Mouse (Mus musculus): Measurements from ENCODE around the gene Mrrf.

Mrrf gene

DNA sequence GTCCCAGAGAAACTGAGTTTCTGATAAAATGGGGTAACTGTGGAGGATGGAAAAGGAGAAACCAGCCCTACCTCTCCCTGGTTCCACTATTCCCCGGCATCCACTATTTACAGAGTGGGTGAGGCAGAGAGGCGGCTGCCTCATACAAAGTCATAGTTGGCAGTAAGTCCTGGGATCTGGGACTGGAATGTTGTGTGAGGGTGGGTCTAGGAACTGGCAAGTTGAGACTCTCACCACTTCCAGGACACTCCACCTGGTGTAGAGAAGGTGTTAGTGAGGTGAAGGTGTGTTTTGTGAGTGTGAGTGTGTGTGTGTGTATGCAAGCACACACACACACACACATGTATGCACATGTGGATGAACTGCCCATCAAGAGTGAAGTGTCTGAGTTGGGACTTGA lies 64.6 kb downstream of the Mrrf start:
- no peak for DNase-seq (ENCODE audit: low read depth, low spot score)

DNA sequence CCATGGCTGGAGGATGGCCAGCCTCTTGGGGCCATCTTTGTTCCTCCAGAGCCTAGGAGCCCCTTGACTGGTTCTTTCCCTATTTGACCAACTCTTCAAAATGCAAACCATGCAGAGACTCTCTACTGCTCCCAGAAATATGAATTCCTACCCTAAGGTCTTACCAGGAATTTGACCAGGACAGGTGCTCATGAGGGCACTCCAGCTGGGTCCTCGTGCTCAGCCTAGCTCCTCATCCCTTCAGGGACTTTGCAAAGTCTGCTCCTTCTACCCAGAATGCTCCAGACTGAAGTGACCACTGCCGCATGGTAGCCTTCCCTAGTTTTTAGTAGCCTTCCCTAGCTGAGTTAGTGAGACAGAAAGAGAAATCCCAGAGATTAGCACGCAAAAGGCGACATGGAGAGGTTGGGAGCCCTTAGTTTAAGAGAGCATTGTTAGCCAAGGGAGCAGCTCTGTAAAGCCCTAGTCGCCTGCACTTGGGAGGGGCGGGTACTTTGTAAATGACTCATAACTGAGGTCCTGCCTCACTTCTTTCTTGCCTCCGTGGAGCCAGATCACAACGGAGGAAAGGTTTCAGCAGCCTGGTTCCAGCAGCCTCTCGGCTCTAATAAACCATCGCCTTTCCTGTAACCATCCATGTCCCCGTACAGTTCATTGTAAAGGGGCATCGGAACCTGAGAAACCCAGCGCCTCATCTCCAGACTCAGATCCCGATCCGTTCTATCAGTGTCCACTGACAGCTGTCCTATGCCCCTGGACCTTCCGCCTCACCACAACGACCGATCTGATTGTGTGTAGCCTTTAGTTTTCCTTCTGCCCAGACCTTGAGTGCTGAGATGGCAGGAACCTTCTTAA lies 65.8 kb downstream of the Mrrf start:
- DNase-seq (ENCODE audit: low read depth, low spot score), result peak; percentile 13

DNA sequence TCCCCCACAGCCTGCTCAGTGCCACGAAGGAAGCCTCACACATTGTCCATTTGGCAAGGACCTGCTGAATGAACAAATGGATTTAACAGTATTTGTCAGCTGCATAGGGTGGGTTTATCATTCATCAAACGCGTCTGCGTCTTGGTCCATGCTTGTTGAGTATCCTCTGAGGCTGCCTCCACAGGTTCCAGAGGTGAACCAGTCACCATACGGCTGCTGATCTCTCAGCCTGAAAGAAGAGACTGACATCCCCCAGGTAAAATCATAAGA lies 66.4 kb downstream of the Mrrf start:
- no peak for DNase-seq (ENCODE audit: low read depth, low spot score)

DNA sequence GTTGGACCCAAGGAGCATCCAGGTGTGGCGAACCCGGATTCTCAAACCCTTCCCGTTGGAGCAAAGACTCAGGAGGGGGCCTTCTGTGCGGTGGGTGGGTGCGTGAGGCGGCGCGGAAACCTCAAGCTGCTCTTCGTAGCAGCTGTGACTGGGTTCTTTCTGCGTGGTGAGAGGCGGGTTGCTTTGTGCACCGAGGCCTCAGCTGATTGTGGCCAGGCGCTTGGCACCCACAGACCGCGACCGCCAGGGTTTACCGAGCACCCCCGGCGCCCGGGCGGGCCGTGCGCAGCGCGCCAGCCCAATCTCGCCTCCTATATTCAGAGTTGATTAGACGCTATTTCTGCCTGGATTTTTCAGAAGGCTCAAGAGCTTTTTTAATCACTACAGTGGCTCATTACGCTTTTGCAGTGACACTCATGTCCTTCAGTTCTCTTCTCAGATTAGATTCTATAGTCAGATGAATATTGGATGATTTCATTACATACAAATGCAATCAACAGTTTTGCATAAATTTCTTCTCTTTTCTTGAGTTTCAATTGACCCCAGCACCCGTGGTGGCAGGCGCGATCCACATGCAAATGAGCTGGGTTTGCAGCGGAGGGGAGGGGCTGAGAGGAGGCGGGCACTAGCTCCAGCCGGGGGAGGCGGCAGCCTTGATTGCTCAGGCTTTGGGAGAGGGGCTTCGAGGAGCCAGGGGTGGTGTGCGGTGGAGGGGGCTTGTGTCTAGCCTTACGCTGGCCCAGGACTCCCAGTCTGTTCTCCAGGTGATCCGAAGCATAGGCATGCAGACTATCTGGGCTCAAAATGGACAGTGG lies 67.0 kb downstream of the Mrrf start:
- peak; percentile 37 for DNase-seq (ENCODE audit: low read depth, low spot score)

DNA sequence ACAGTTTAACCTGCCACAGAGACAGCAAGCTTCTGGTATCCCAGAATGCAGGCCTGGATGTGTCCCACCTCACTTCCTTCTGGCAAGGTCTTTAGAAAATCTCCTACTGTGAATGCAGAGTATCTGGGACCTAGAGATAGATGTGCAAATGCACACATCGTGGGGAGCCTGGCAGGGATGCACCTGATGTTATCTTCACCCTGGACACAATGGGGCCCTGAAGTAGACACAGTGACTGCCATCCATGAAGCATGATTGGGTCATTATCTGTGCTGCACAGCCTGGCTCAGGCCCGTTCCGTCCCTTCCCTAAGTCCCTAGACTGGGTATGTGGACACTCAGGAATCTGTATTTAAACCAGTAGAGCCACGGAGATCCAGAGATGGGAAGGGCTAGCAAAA lies 68.4 kb downstream of the Mrrf start:
- DNase-seq (ENCODE audit: low read depth, low spot score), result no peak

DNA sequence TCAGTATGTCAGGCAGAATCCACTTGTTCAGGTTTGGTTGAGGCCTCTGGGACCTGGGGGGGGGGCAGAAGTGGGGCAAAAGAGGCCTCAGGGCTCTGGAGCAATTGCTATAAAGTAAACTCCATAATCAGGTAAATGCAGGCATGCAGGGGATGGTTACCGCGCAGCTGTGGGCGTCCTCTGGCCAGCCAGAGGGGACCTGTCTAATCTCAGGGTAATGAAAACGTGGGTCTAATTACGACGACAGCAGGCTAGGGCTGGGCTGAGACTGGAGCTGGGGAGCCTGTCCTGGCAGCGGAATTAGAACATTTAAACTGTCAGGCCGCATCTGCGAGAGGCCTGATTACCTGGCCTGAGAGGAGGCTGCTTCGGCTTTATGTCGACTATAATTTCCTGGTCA lies 70.9 kb downstream of the Mrrf start:
- DNase-seq (ENCODE audit: low read depth, low spot score), result no peak

DNA sequence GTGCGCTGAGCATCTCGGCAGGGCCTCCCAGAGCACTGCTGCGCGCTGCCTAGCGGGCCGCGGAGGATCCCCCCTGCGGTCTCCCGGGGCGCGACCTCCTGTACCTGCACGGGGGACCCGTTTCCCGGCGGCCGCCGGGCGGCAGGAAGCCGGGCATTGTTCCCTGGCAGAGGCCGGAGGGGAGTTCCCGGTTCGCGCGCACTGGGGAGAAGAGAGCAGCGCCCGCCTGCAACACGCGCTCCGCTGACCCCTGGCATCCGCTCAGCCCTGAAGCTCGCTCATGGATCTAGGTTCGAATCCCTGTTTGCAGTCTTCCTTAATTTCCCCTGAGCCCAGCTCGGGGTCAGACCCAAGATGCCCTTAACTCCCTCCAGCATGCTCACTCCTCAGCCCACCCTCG lies 74.6 kb downstream of the Mrrf start:
- no peak for DNase-seq (ENCODE audit: low read depth, low spot score)

DNA sequence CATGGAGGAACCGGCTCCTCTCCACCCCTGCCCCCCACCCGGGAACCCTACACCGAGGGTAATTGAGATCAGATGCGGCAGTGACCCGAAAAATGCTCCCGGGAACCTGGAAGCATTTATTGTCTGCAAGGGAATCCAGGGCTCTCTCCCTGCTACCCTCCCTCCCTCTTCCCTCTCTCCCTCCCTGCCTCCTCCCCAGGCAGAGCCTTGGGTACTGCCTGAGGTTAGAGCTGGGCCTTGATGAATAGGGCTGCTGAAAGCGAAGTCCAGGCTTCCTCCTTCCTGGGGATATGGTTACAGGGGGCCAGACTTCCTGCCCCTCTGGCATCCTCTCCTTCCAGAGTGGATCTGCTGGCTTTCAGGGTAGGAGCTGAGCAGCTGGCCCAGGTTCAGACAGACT lies 75.6 kb downstream of the Mrrf start:
- DNase-seq (ENCODE audit: low read depth, low spot score), result no peak

DNA sequence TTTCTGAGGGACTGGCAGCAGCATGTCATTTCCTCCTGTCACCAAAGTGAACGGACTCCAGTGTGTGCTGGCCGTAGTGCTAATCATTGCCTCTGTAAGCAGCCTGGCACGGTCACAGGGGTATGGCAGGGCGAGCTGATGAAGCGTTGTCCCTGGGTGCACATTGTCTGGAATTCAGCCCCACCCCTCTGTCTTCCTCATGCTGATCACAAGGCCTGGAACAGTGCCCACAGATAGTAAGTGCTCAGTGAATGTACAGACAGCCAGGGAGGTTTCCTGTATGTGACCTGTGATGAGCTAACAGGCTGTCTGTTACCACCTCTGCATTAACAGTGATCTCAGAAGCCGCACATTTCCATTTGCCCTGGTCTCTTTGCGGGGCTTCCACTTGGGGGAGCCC lies 76.9 kb downstream of the Mrrf start:
- no peak for DNase-seq (ENCODE audit: low read depth, low spot score)

DNA sequence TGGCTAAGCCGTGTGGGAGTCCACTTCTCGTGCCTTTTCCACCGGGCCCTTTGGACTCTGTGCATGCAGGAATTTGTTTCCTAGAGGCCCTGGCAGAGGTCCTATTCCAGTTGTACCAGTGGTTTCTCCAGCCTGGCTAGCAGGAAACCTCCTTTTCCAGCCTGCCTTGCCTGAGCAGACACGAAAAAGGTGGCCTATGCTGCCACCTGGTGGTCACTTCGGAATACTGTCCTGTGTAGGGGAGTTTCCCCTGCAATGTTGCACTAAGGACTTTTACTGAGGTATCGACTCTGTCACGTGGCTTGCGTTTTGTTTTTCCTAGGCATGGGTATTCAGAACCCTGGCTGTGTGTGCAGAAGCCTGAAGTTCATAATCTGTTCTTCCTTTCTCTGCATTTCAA lies 77.8 kb downstream of the Mrrf start:
- DNase-seq (ENCODE audit: low read depth, low spot score), result peak; percentile 88

DNA sequence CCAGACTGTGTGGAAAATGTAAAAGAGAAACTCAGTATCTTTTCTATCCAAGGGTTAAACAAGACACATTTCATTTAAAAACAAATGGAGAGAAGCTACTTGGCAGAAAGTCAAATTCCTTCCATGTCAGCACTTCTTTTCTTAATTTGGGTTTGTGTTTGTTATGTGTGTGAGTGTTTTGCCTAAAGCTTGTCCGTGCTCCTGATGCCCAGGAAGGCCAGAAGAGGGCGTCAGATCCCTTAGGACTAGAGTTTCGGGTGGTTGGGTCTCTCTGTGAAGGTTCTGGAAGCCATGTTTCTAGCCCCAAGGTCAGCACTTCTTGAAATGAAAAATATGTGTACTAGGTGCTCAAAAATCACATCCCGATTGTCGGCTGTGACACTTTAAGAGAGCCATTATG lies 78.2 kb downstream of the Mrrf start:
- peak; percentile 19 for DNase-seq (ENCODE audit: low read depth, low spot score)

DNA sequence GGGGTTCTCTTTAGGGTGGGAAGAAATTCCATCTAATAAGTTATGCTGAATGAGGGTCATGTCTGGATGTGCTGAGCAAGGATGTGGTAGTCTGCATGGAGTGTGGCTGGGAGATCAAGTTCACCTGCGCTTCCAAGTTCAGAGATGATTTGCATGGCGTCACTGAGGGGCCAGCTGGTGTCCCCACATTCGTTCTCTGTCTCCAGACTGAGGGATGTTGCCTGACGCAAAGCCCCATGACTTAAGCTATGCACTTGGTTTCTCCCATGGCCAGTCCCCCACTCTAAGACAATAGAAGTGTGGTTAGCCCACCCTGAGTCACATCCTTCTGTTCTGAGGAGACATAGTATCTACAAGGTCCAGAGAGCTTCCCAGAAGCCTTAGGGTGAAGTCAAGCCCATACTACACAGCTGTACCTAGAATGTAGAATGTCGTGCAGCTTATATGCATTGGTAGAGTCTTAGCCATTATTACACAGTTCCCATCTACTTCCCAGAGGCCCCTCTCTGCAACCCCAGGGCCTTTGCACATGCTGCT lies 79.1 kb downstream of the Mrrf start:
- no peak for DNase-seq (ENCODE audit: low read depth, low spot score)

DNA sequence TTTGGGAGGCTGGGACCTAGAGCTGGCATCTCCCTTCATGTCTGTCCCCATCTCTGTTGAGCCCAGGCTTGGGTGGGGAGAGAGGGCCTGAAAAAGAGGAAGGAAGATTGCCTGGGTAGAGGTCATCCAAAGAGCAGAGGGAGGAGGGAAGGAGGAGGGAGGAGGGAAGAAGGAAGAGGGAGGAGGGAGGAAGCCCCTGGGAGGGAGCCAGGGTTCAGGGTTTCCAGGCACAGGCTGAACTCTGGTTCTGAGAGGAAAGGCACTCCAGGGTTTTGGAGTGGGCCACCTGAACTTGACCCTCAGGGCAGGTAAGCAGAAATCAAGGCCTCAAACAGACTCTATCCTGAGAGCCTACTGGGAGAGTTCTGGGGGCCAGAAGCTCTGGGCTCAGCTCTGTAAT lies 80.4 kb downstream of the Mrrf start:
- DNase-seq (ENCODE audit: low read depth, low spot score), result no peak

DNA sequence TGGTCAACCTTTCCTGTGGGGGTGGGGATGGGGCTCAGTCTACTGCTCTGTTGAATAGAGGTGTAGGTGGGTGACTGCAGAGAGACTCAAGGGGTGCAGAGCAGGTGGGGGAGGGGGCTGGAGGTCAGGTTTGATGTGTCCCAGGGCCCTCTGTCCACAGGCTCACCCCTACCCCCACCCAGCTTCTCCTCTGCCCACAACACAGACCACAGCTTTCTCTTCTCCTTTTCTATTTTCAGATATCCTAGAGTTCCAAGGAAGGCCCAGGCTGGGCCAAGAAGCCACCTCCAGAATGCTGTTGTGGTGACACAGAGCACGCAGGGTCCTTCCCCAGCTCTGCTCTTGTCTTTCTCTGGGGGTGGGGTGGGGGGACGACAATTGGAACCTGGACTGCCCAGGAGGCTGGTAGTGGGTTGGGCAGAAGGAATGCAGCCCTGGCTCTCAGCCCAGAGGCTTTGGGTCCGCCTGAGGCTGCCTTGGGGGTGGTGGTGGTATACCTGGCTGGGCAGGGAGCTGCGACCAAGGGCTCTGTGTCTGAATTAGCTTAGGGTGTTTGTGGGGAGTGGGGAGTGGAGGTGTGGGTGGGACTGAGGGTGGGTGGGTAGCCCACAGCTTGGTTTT lies 80.9 kb downstream of the Mrrf start:
- DNase-seq (ENCODE audit: low read depth, low spot score), result no peak

DNA sequence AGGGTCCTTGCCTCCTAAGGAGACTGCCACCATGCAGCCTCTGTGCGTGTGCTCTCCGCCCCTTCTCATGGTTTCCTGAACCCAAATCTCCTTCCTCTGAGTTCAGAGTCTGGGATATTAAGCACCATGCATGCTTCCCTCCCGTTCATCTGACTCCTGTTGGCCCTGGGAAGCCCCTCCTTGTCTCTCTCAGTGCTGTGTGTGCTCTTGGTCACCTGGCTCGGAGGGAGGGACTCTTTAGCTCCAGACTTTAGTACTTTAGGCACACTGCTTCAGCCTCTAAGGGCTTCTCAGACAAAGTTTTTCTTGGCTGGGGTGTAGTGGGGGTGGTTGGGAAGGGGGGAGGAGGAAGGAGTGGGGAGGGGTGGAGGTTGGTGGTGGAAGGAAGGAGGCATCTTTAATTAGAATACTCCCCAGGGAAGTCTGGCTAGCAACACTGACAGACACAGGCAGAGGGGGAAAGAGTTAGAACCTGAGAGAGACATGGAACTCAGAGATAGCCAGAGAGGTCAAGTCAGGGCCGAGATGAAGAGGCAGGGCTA lies 81.6 kb downstream of the Mrrf start:
- no peak for DNase-seq (ENCODE audit: low read depth, low spot score)

DNA sequence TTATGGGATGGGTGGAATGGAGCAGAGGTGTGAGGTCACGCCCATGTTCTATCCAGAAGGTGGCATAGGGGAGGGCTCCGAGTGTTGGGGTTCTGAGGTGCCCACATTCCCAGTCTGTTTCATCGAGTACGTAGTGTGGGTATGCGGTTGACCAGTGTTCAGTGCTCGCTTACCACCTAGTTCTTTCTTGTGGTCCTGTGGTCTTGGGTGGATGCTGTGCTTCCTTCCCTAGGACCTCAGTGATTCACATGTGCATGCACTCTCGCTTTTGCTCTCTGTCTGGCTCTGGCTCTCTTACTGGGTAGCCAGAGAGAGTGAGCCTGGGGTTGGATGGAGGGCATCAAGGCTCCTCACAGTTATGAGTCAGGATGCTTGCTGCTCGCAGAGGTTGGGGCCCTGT lies 83.9 kb downstream of the Mrrf start:
- no peak for DNase-seq (ENCODE audit: low read depth, low spot score)

DNA sequence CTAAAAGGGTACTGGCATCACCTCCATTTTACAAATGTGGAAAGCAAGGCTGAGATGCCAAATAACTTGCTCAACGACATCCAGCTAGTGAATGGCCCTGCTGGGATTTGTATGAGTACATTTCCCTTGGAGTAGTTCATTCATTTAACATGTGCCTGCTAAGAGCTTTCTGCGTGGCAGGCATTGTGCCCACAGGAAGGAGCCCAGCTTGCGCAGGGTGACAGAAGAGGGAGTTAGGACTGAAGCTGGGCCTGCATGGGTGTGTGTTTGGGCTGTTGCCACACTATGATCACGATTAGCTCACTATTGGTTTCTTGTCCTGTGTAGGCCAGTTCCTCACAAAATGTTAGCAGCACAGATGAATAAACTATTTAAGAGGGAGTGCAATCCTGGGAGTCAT lies 84.7 kb downstream of the Mrrf start:
- DNase-seq (ENCODE audit: low read depth, low spot score), result no peak

DNA sequence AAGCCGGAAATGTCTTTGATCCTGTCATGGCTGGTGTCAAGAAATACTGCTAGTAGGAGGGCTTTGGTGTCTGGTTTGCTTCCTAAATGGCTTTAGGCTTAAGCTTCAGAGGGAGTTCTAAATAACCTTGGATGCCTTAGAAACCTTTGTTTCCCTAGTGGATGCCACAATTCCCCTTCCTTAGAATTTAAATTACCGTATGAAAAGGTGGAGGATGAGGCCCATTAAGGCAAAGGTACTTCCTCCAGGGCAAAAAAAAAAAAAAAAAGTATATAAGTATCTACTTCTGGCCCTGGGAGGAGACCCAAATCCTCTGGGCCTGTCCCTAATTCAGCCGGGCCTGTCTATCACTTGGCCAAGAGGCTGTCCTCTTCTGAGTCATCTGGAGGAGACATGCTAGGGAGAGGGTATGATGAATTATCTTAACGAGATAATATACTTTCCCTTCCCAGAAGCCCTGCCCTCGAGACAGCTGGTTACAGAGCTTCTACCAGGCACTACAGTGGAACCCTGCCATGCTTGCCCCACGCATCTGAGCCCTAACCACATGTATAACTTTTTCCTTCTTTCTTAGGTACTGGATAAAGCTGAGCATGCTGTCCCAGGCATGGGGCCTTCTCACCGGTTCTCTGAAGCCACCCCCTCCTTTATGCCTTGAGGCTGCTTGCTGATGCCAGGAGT lies 86.1 kb downstream of the Mrrf start:
- no peak for DNase-seq (ENCODE audit: low read depth, low spot score)

DNA sequence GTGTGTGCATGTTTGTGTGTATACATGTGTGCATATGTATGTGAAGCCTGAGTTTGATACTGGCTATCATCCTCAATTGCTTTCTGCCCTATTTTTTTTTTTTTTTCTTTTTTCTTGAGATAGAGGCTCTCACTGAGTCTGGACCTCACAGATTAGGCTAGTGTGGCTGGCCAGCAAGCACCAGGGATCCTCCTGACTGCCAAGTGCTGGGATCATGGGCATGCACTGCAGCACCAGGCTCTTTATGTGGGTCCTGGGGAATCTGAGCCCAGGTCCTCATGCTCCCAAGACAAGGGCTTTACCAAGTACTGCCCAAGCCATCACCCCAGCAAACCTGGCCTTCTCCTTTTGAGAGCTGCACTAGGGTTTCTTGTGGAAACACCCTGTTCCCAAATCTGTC lies 87.2 kb downstream of the Mrrf start:
- no peak for DNase-seq (ENCODE audit: low read depth, low spot score)

DNA sequence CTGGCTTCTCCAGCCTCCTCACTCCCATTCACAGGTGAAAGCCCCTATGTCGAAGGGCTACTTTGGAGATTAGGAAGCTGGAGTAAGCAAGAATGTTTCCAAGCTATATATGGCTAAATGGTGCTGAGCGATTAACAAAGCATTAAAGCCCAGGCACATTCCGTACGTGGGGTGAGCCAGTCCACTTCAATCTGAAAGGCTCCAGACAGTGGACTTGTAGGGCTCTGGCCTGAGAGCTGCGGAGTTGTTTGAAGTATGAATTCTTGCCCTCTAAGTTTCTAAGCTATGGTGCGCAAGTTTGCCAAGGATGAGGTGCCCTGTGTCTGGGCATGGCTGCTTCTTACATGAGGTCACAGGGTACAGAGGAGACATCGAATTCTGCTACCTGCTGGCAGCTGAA lies 88.0 kb downstream of the Mrrf start:
- no peak for DNase-seq (ENCODE audit: low read depth, low spot score)

DNA sequence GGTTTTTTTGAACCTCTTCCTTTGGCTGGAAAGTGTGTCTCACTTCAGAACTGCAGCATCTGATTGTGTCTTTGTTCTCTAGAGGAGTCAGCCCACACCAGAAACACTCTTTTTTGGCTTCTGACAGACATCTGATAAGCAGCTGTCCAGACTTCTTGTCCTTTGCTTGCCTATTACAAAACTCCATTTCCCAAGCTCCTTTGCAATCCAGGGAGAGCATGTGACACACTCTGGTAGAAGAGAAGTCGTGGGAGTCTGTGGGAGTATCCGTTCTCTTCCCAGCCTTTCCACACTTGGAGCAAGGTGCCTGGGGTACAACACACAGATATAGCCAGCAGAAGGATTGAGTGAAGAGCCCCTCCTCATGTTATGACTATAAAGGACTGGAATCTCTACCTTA lies 88.4 kb downstream of the Mrrf start:
- no peak for DNase-seq (ENCODE audit: low read depth, low spot score)

DNA sequence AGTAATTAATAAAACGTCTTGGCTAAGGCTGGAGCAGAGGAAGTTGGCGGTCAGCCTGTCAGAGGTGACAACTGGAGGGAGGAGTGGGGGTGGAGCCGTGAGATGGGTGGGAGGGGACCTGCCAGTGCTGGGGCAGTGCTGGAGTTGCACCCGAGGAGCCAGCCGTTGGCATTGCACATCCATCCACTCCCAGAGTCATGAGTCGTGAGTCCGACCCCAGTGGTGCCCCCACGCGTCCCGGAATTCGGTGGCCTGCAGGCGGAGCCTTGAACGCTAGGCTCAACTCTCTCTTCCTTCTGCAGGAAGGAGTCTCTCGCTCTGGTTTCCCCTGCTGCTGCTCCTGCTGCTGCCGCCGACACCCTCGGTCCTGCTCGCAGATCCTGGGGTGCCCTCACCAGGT lies 94.2 kb downstream of the Mrrf start, which contains the start of gene Ptgs1:
Ptgs1 (plus strand) TSS at position 61 of the 400 bp plus-strand sequence.
- DNase-seq (ENCODE audit: low read depth, low spot score), result peak; percentile 23

Measured in CD4-positive, CD25-positive, alpha-beta regulatory T cell, adult 2 months (primary cell).